Mouse (Mus musculus): ENCODE data around the gene Chsy1. TPM values are rescaled to one million over a fixed set of nuclear protein-coding genes. Genes with fewer than 3 reads are reported as not detected.

The Chsy1 gene
- polyA plus RNA-seq, 1 experiment from 2014 or later: 11.4 TPM

DNA sequence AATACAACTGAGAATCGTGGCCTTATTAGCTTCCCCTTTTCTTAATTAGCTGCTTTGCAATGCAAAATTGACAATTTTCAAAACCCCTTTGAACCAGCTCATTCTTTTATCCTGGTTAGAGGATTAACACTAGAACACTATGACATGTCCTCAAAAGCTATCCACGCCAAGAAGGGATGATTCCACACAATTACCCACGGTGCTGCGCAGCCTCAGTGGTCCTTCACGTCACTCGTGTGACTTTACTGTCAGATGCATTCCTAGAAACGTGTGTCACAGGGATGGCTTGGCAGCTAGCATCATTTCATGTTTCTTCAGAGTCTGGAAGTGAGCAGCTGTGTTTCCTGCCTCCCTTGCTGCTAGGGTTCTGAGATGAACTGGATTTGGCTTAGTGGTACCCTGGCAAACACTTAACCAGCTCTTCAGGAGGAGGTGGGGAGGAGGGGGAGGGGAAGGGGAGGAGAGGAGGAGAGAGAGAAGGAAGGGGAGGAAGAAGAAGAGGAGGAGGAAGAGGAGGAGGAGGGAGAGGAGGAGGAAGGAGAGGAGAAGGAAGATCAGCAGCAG lies 108.3 kb downstream of the Chsy1 start:
- no peaks in the 10 kb centered on the region for H3K27me3 ChIP-seq (replicated peaks; ENCODE audit: control insufficient read depth, insufficient read depth, low read length)
- no peak overlapping the region for H3K9ac ChIP-seq (replicated peaks; ENCODE audit: low read depth, low read length)
- ATAC-seq: no peak
- H3K4me3 ChIP-seq (replicated peaks; ENCODE audit: low read length): no peak overlapping the region
- no peak overlapping the region for H3K27ac ChIP-seq (ENCODE audit: low read length)
- H3K36me3 ChIP-seq (ENCODE audit: control insufficient read depth, insufficient read depth): no peaks in the 10 kb centered on the region
- no peak overlapping the region for H3K4me2 ChIP-seq (ENCODE audit: low read length)
- H3K9me3 ChIP-seq (ENCODE audit: control insufficient read depth, low read length): no peaks in the 10 kb centered on the region
- WGBS: 13% methylated on average over 7 of the region's 7 CpGs
- peaks cover 8% of the 10 kb centered on the region; the same call in 1 of the 2 replicates for H3K4me1 ChIP-seq (replicated peaks; ENCODE audit: control insufficient read depth, insufficient read depth, low read length)

DNA sequence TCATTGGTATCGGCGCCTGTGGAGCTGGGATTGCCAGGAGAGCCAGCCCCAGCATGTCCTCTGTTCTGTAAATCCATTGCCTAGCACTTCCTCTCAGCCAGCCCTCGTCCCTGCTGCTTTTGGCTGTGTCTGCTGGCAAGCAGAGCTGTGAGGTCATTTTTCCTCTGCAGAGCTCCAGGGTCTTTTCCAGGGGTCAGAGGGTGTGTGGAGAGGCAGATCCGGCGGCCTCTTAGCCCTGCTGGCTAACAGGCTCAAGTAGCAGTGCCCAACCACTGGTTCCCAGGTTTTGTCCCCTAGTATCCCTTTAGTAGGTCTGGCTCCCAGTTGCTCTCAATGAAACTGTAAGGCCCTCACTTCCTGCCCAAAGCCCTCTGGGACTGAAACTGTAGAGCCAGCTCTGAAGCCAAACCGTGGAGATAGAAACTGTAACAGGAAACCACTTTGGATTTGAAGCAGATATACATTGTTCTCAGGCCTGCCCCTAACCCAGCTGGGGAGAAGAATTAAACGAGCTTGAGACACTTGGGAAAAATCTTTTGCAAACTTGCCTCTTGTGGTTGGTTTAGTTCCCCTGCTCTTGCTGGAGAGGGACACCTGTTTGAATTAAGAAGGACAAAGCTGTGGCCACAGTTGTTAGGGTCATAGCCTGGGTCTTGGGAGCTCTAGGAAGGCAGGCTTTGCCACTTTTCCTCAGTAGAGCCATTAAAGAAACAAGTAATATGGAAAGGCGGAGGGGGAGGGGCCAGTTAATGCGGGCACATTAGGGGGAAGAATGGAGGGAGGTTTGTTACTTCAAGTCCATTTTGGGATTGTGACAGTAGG lies 109.1 kb downstream of the Chsy1 start:
- ATAC-seq: peak; percentile 45; the same call in 1 of the 2 replicates
- H3K9me3 ChIP-seq (ENCODE audit: control insufficient read depth, low read length): no peaks in the 10 kb centered on the region
- WGBS: 27% methylated on average over 9 of the region's 9 CpGs
- no peak overlapping the region for H3K27ac ChIP-seq (ENCODE audit: low read length)
- H3K36me3 ChIP-seq (ENCODE audit: control insufficient read depth, insufficient read depth): no peaks in the 10 kb centered on the region
- H3K27me3 ChIP-seq (replicated peaks; ENCODE audit: control insufficient read depth, insufficient read depth, low read length): no peaks in the 10 kb centered on the region
- H3K4me1 ChIP-seq (replicated peaks; ENCODE audit: control insufficient read depth, insufficient read depth, low read length): peaks cover 8% of the 10 kb centered on the region; the same call in 1 of the 2 replicates
- no peak overlapping the region for H3K4me3 ChIP-seq (replicated peaks; ENCODE audit: low read length)
- H3K4me2 ChIP-seq (ENCODE audit: low read length): no peak overlapping the region
- no peak overlapping the region for H3K9ac ChIP-seq (replicated peaks; ENCODE audit: low read depth, low read length)

DNA sequence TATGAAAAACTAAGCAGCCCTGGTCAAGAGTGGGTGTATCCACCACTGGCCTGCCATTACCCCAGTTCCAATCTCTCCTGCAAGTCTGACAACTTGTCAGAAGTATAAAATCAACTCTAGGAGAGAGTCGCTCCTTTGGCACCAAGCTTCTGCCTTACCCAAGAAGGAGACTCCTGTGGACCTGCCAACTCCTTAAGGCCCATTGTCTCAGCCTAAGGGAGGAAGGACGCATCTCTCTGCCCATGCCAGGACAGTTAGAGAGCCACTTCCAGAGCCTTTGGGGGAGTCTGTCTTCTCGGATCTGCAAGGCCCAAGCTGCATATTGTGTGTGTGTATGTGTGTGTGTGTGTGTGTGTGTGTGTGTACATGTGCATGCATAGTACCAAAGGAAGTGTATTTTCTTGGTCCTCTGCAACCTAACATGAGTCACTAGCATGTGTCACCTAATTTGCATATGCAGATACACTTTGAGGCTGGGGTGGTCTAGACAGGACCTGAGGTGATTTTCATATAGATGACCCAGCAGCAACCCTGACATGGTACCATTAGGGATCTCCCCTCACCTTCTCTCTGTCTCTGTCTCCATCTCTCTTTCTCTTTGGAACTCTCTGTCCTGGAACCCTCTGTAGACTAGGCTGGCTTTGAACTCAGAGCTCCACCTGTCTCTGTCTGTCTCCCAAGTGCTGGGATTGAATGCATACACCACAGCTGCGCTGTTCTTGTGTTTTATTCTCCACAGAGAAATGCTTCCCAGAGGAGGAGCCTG lies 109.9 kb downstream of the Chsy1 start:
- Histone ChIP-seq H3K4me3 (replicated peaks; ENCODE audit: low read length) (no peak overlapping the region), H3K4me2 (ENCODE audit: low read length) (no peak overlapping the region), H3K36me3 (ENCODE audit: control insufficient read depth, insufficient read depth) (no peaks in the 10 kb centered on the region), H3K4me1 (replicated peaks; ENCODE audit: control insufficient read depth, insufficient read depth, low read length) (peaks cover 8% of the 10 kb centered on the region; the same call in 1 of the 2 replicates), H3K27me3 (replicated peaks; ENCODE audit: control insufficient read depth, insufficient read depth, low read length) (no peaks in the 10 kb centered on the region), H3K27ac (ENCODE audit: low read length) (no peak overlapping the region), H3K9ac (replicated peaks; ENCODE audit: low read depth, low read length) (no peak overlapping the region), H3K9me3 (ENCODE audit: control insufficient read depth, low read length) (no peaks in the 10 kb centered on the region)
- 75% methylated on average over 4 of the region's 4 CpGs for WGBS
- ATAC-seq: no peak

DNA sequence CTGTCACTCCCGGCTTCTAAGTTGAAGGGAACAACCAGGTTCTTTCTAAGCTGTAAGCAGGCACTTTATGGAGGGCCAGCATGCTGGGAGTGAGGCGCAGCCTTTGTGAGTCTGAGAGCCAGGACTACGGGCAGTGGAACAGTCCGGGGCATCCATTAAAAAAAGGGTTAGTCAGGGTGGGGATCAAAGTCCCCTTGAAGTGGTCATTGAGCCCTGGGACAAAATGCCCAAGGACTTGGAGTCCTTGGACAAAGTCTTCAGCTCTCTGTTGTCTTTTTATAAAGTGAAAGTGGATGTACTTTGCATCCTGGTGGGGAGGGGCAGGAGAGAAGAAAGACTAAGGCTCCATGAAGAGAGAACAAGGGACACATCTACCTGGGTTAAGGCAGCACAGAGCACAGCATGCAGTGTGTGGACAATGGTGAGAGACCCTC lies 110.5 kb downstream of the Chsy1 start:
- peaks cover 8% of the 10 kb centered on the region; the same call in 1 of the 2 replicates for H3K4me1 ChIP-seq (replicated peaks; ENCODE audit: control insufficient read depth, insufficient read depth, low read length)
- WGBS: 67% methylated on average over 4 of the region's 4 CpGs
- no peak overlapping the region for H3K9ac ChIP-seq (replicated peaks; ENCODE audit: low read depth, low read length)
- H3K27ac ChIP-seq (ENCODE audit: low read length): no peak overlapping the region
- no peaks in the 10 kb centered on the region for H3K36me3 ChIP-seq (ENCODE audit: control insufficient read depth, insufficient read depth)
- no peak overlapping the region for H3K4me2 ChIP-seq (ENCODE audit: low read length)
- H3K9me3 ChIP-seq (ENCODE audit: control insufficient read depth, low read length): no peaks in the 10 kb centered on the region
- no peak for ATAC-seq
- no peaks in the 10 kb centered on the region for H3K27me3 ChIP-seq (replicated peaks; ENCODE audit: control insufficient read depth, insufficient read depth, low read length)
- H3K4me3 ChIP-seq (replicated peaks; ENCODE audit: low read length): no peak overlapping the region

DNA sequence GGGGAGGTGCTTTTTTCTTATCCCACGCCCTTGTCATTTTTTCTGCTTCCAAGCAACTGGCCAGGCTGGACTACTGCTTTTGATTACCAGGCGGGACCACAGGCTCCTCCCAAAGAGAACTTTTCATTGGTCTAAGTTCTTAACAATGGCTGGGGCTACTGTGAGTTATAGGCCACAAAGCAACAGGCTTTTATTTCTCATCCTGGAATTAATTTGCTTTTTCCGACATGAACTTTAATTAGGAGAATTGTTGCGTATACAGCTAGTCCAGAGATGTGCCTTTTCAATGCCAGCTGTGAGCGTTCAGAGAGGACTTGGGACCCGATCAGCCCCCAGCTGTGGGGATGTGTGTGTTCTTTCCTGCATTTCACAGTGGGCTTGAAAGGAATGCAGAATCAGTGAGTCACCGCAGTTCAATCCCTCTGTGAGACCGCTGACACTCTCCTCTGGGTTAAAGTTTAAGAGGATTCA lies 113.3 kb downstream of the Chsy1 start:
- H3K4me2 ChIP-seq (ENCODE audit: low read length): no peak overlapping the region
- H3K27ac ChIP-seq (ENCODE audit: low read length): no peak overlapping the region
- H3K4me1 ChIP-seq (replicated peaks; ENCODE audit: control insufficient read depth, insufficient read depth, low read length): peaks cover 6% of the 10 kb centered on the region; the same call in 1 of the 2 replicates
- no peaks in the 10 kb centered on the region for H3K9me3 ChIP-seq (ENCODE audit: control insufficient read depth, low read length)
- H3K9ac ChIP-seq (replicated peaks; ENCODE audit: low read depth, low read length): no peak overlapping the region
- H3K36me3 ChIP-seq (ENCODE audit: control insufficient read depth, insufficient read depth): no peaks in the 10 kb centered on the region
- ATAC-seq: no peak
- 6% methylated on average over 8 of the region's 8 CpGs for WGBS
- no peaks in the 10 kb centered on the region for H3K27me3 ChIP-seq (replicated peaks; ENCODE audit: control insufficient read depth, insufficient read depth, low read length)
- H3K4me3 ChIP-seq (replicated peaks; ENCODE audit: low read length): no peak overlapping the region

Other genes starting within 250 kb of the Chsy1 start
- 0.71 and 0.90 TPM in 2 replicates for gene Pcsk6, start 247.8 kb upstream of the Chsy1 start, polyA plus RNA-seq (2015; fragmentation: Nextera tagmentation; extraction: Ambion mirVana)
- not detected in 2 replicates for gene Gm45213, start 65.9 kb upstream of the Chsy1 start, polyA plus RNA-seq (2015; fragmentation: Nextera tagmentation; extraction: Ambion mirVana)
- 147 and 154 TPM in 2 replicates for gene Snrpa1, start 50.5 kb upstream of the Chsy1 start, polyA plus RNA-seq (2015; fragmentation: Nextera tagmentation; extraction: Ambion mirVana)
- gene Selenos, start 29.9 kb upstream of the Chsy1 start, polyA plus RNA-seq (2015; fragmentation: Nextera tagmentation; extraction: Ambion mirVana): 80.3 and 85.4 TPM in 2 replicates